Mouse (Mus musculus): ENCODE measurements around the gene Tmem248.

DNA sequence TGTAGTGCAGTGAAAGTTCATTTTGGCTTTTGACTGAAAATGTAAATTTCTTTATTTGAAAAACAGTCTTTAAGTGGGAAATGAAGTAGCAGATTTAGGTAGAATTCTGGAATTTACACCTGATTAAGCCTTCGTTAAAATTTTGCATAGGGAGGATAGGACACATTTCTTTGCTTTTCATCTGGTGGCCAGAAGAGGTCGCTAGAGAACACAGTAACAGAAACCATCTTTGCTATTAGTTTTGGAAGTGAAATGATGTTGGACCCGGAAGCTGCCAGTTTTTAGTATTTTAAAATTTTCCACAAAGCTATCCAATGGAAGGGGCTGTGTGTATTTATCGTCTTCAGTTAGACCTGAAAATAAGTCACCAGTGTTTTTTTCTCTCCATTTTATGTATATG, 58.6 kb downstream of the Tmem248 start:
- TF ChIP-seq CTCF (IDR thresholded peaks at IDR 0.05; ENCODE audit: control insufficient read depth, insufficient read depth, insufficient read length) (no peak), MAX (IDR thresholded peaks at IDR 0.05) (no peak)
